Mouse (Mus musculus) thymus, adult 2 months (tissue): Measurements from ENCODE around the gene Nptn. TPM values are rescaled to one million over a fixed set of nuclear protein-coding genes. Genes with fewer than 3 reads are reported as not detected.
"Not testable (repeated sequence)": the region's sequence is repeated elsewhere in the genome, so short reads cannot be mapped to it uniquely, and the experiment has no call there.

Experiments used
- DNase-seq: peaks from one replicate; pipeline ENCODE4 v3.0.0; 2021
- H3K27ac ChIP-seq: fragments of 200-500 bp; 2 replicates; pipeline ENCODE4 v1.5.1; 2012; ENCODE audit warnings: low read length, control low read depth; ENCODE audit not compliant: control insufficient read depth, insufficient read depth
- H3K27me3 ChIP-seq: fragments of 200-500 bp; 2 replicates; pipeline ENCODE4 v1.6.1; 2012; ENCODE audit warnings: mild to moderate bottlenecking, low read length, moderate library complexity, mixed read lengths; ENCODE audit not compliant: control insufficient read depth, insufficient read depth
- H3K36me3 ChIP-seq: fragments of 200-500 bp; 2 replicates; pipeline ENCODE4 v1.6.1; 2012; ENCODE audit warnings: mild to moderate bottlenecking, low read length, moderate library complexity; ENCODE audit not compliant: control insufficient read depth, insufficient read depth
- H3K4me1 ChIP-seq: fragments of 200-500 bp; replicated peaks from 2 replicates; pipeline ENCODE4 v1.6.1; 2012; ENCODE audit warnings: low read length; ENCODE audit not compliant: control insufficient read depth, insufficient read depth
- H3K4me3 ChIP-seq: fragments of 200-500 bp; 2 replicates; pipeline ENCODE4 v1.5.1; 2012; ENCODE audit warnings: mild to moderate bottlenecking, low read length, control low read depth, moderate library complexity; ENCODE audit not compliant: control insufficient read depth, insufficient read depth
- CTCF ChIP-seq: fragments of 200-500 bp; IDR thresholded peaks from 2 replicates; pipeline ENCODE4 v1.5.1; 2012; ENCODE audit warnings: mild to moderate bottlenecking, control low read depth, low read length, moderate library complexity, borderline replicate concordance; ENCODE audit not compliant: control insufficient read depth, poor library complexity, insufficient read depth; ENCODE audit errors: extremely low read depth
- POLR2A ChIP-seq: fragments of 200-500 bp; IDR thresholded peaks from 2 replicates; pipeline ENCODE4 v1.6.1; 2012; ENCODE audit warnings: mild to moderate bottlenecking, low read length, control low read depth, moderate library complexity; ENCODE audit not compliant: control insufficient read depth, poor library complexity, insufficient read depth; ENCODE audit errors: extremely low read depth
- WGBS: fragments of 180-500 bp; shearing (Covaris S2); methylation state at CpG from one replicate; pipeline ENCODE4 v1.1.7; 2018; 5-methylcytosine and 5-hydroxymethylcytosine counted together
- polyA plus RNA-seq: library from polyadenylated mRNA; depleted of rRNA; stranded (reverse); fragments of >200 nt; gene quantifications from 2 replicates; pipeline ENCODE4 v1.2.3, GENCODE M21; 2012

The Nptn gene
- polyA plus RNA-seq, 1 experiment, result 309 TPM

DNA sequence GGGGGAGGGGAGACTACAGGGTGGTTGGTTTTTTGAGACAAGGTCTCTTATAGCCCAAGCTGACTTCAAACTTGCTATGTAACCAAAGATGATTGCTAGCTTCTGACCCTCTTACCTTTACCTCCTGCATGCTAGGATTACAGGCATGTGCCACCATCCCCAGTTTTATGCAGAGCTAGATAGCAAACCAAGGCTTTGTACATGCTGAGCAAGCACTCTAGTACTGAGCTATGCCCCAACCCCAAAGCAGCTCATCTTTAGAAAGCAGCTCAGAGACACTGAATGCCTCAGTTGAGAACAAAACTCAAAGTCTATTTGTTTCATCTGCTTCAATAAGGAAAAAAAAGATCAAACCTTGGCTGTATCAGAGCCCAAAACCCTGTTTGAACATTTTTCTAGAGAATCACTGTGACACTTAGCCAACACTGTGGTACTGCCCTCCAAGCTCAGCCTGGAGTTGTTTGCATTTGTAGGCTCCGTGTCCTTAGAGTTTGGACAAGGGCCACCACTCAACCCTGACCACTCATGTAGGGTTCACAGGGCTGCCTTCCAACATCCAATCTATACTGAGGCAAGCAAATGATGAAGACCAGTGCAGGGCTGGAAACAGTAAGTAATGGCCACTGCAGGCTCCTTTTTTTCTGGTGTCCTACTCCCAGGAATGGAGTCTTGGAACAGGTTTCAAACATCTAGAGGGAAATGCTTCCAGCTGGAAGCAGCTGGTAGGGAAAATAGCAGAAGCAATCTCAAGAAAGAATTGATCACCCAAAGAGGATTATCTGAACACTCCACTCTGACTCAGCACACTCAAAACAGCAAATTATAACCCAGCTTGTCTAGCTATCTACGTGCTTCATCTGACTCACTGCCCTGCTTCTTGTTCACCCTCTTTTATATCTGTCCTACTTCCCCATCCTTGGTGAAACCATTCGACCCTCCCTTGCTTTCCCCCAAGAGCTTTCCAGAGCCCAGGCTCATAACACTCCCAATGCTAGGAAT, 24.3 kb upstream of the Nptn start:
- Histone ChIP-seq H3K4me3 (no peak overlapping the region), H3K27ac (no peak overlapping the region), H3K27me3 (peaks cover 17% of the 10 kb centered on the region), H3K36me3 (no peaks in the 10 kb centered on the region), H3K4me1 (peaks cover 10% of the 10 kb centered on the region)
- no peak for DNase-seq
- 40% methylated on average over 3 of the region's 3 CpGs for WGBS
- TF ChIP-seq POLR2A, result no peak
- TF ChIP-seq CTCF, result no peak

DNA sequence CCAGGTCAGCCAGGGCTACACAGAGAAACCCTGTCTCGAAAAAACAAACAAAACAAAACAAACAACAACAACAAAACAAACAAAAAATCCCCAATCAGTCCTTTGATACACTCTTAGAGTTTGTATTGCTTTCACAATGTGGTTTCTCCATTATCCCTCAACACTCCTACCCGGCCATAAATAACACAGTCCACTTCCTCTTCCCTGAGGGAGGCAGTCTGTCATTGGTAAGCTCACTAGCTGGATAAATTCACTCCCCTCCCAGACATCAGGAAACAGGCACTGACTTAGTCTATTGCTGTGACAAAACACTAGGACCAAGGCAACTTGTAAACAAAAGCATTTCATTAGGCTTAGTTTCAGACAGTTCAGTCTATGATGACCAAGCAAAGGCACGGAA, 21.8 kb upstream of the Nptn start:
- WGBS, result 23% methylated on average over 3 of the region's 3 CpGs
- no peak for DNase-seq
- Histone ChIP-seq H3K4me1 (peaks cover under 1% of the 10 kb centered on the region; the same call in 1 of the 2 replicates), H3K27ac (no peak overlapping the region), H3K4me3 (no peak overlapping the region), H3K27me3 (peaks cover 3% of the 10 kb centered on the region), H3K36me3 (no peaks in the 10 kb centered on the region)
- TF ChIP-seq CTCF, result no peak
- no peak for TF ChIP-seq POLR2A

DNA sequence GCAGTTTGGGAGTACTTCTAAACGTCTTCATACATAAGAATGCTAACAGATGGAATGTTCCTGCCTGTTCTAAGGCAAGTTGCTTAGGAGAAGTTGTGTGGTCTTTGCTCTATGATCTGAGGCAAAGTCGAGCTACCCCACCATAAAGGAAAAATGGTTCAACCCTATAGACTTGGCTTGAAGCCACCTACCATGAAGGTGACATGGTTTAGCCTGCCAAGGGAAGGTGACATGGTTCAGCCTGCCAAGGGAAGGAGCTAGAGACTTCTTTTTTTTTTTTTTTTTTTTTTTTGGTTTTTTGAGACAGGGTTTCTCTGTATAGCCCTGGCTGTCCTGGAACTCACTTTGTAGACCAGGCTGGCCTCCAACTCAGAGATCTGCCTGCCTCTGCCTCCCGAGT, 16.1 kb upstream of the Nptn start:
- not testable (repeated sequence) for H3K36me3 ChIP-seq, H3K27ac ChIP-seq, DNase-seq, H3K4me3 ChIP-seq, H3K4me1 ChIP-seq, H3K27me3 ChIP-seq
- WGBS, result 60% methylated on average over 3 of the region's 3 CpGs

DNA sequence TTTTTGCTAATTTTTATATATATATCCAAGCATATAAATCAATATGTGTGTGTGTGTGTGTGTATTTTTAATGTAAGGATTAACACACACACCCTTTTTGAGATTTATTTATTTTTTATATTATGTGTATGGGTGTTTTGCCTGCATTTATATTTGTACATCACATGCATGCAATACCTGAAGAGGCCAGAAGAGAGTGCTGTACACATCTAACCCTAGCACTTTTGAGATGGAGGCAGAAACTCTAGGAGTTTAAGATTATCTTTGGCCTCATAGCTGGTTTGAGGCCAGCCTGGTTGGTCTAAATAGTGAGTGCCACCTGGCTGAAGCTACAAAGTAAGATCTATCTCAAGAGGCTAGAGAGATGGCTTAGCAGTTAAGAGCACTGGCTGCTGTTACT, 14.4 kb upstream of the Nptn start:
- Histone ChIP-seq H3K4me3 (no peak overlapping the region), H3K4me1 (no peaks in the 10 kb centered on the region), H3K27ac (no peak overlapping the region), H3K36me3 (no peaks in the 10 kb centered on the region), H3K27me3 (no peaks in the 10 kb centered on the region)
- peak; percentile 50 for DNase-seq
- TF ChIP-seq CTCF, result no peak
- TF ChIP-seq POLR2A, result no peak

DNA sequence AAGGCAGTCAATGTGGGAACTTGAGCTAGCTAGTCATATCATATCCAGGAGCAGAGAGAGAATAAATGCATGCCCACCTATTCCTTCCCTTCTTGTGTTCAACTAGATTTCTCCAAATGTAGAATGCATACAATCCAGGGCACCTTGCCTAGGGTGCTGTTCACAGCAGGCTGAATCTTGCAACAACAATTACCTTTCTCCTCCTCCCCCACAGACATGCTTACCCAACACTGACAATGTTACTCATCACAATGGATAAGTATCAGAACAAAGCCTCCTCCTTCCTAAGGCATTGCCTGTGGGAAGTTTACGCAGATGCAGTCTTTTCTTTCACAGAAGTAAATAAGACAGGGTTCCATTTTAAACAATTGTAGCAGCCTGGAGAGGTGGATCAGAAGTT, 11.0 kb upstream of the Nptn start:
- WGBS, result 98% methylated on average over 1 of the region's 1 CpGs
- DNase-seq, result no peak
- H3K27me3 ChIP-seq, result no peaks in the 10 kb centered on the region
- no peak for TF ChIP-seq CTCF
- H3K4me3 ChIP-seq, result no peak overlapping the region
- no peaks in the 10 kb centered on the region for H3K4me1 ChIP-seq
- no peak overlapping the region for H3K27ac ChIP-seq
- no peaks in the 10 kb centered on the region for H3K36me3 ChIP-seq

DNA sequence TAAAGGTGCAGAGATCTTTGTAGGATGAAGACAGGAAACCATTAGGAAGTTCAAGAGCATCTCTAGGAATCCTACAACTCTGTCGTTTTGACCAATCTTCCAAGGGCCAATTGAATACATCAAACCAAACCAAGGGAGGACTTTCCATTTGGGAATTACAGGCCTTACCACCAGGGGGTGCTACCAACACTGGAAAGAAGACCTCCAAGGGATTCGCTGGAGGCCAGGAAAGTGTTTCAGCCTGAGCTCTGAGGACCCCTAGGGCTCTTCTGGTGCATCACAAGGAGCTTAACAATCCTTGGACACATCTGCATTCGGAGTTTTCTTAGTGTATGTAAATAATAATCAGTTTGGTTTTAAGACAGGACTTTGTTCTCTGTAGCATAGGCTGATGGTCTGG, 3.4 kb upstream of the Nptn start:
- H3K4me3 ChIP-seq, result no peak overlapping the region
- TF ChIP-seq POLR2A, result no peak
- no peak for TF ChIP-seq CTCF
- no peaks in the 10 kb centered on the region for H3K36me3 ChIP-seq
- no peak overlapping the region for H3K27ac ChIP-seq
- H3K4me1 ChIP-seq, result peaks cover 3% of the 10 kb centered on the region
- 23% methylated on average over 3 of the region's 3 CpGs for WGBS
- peak; percentile 73 for DNase-seq
- no peaks in the 10 kb centered on the region for H3K27me3 ChIP-seq

DNA sequence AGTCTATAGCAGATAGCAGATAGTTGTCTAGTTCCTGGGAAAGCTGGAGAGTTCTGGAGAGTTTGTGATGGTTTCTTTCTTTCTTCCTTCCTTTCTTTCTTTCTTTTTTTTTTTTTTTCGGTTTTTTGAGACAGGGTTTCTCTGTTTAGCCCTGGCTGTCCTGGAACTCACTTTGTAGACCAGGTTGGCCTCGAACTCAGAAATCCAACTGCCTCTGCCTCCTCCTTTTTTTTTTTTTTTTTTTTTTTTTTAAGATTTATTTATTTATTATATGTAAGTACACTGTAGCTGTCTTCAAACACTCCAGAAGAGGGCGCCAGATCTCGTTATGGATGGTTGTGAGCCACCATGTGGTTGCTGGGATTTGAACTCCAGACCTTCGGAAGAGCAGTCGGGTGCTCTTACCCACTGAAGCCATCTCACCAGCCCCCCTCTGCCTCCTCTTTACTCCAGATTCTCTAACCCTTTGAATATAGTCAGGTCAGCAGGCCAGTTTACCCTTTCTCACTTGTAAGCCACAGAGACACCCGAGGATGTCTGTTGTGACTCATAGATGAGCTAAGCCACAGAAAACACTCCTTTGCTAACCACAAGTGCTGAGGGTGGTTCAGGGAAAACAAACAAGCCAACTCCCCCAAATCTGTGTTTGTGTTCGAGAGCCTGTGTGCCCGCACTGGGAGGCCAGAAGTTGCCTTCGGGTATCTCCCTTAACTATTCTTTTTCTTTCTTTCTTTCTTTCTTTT, 1.4 kb upstream of the Nptn start:
- H3K36me3 ChIP-seq, H3K4me3 ChIP-seq, H3K27ac ChIP-seq, H3K4me1 ChIP-seq, DNase-seq, H3K27me3 ChIP-seq: not testable (repeated sequence)
- 69% methylated on average over 10 of the region's 10 CpGs for WGBS
